Mouse (Mus musculus) thymus, postnatal 0 days (tissue): ENCODE data around the gene Hspa1l. TPM values are rescaled to one million over a fixed set of nuclear protein-coding genes. Genes with fewer than 3 reads are reported as not detected.

Experiments used
- DNase-seq: peaks from one replicate; pipeline ENCODE4 v3.0.0-alpha.2; 2015; ENCODE audit warnings: low spot score
- polyA plus RNA-seq: library from polyadenylated mRNA; unstranded; fragments of >200 nt; fragmentation: Nextera tagmentation; extraction: Ambion mirVana; gene quantifications from 2 replicates; pipeline ENCODE4 v1.2.1, GENCODE M21; 2015

The Hspa1l gene
- polyA plus RNA-seq, 1 experiment from 2014 or later = 0.27 TPM

GRCm38 (mm10) chr17:35023221-35023620 lies 50.7 kb downstream of the Hspa1l start:
- DNase-seq = no peak

GRCm38 (mm10) chr17:35023756-35024155 lies 51.3 kb downstream of the Hspa1l start:
- no peak for DNase-seq

GRCm38 (mm10) chr17:35024261-35024660 lies 51.8 kb downstream of the Hspa1l start:
- no peak for DNase-seq

GRCm38 (mm10) chr17:35024691-35025488 lies 52.4 kb downstream of the Hspa1l start:
- no peak for DNase-seq

- DNase-seq = no peak
These were observed 53.7 kb downstream of the Hspa1l start for GRCm38 (mm10) chr17:35026206-35026605.

- DNase-seq = peak; percentile 36
These were observed 55.0 kb downstream of the Hspa1l start, which contains the start of gene Sapcd1 for GRCm38 (mm10) chr17:35027277-35028068. Gene Sapcd1, minus strand, starts transcription at chr17:35028016.

- no peak for DNase-seq
These were observed 55.8 kb downstream of the Hspa1l start for GRCm38 (mm10) chr17:35028315-35028714.

Other genes with a start within 250 kb of the Hspa1l start
- 0.32 and 0.49 TPM in 2 replicates for gene C4b, start 228.8 kb upstream of the Hspa1l start, polyA plus RNA-seq
- gene Cyp21a1, start 168.1 kb upstream of the Hspa1l start, polyA plus RNA-seq = not detected in 2 replicates
- 39.3 and 48.6 TPM in 2 replicates for gene Stk19, start 135.8 kb upstream of the Hspa1l start, polyA plus RNA-seq
- 48.8 and 53.3 TPM in 2 replicates for gene Dxo, start 135.7 kb upstream of the Hspa1l start, polyA plus RNA-seq
- gene Skiv2l, start 122.5 kb upstream of the Hspa1l start, polyA plus RNA-seq = 49.7 and 50.1 TPM in 2 replicates
- 82.4 and 88.6 TPM in 2 replicates for gene Nelfe, start 122.3 kb upstream of the Hspa1l start, polyA plus RNA-seq
- 5.2 and 6.2 TPM in 2 replicates for gene Cfb, start 110.2 kb upstream of the Hspa1l start, polyA plus RNA-seq
- 1.6 and 1.7 TPM in 2 replicates for gene Zbtb12, start 93.2 kb upstream of the Hspa1l start, polyA plus RNA-seq
- gene Gm20547, start 90.7 kb upstream of the Hspa1l start, polyA plus RNA-seq = not detected in 2 replicates
- 7.6 TPM in 2 replicates for gene C2, start 74.4 kb upstream of the Hspa1l start, polyA plus RNA-seq
- 38.6 and 47.9 TPM in 2 replicates for gene Ehmt2, start 74.2 kb upstream of the Hspa1l start, polyA plus RNA-seq
- 0.57 and 0.81 TPM in 2 replicates for gene Slc44a4, start 58.2 kb upstream of the Hspa1l start, polyA plus RNA-seq
- 25.7 and 28.2 TPM in 2 replicates for gene Neu1, start 41.5 kb upstream of the Hspa1l start, polyA plus RNA-seq
- gene Hspa1b, start 13.5 kb upstream of the Hspa1l start, polyA plus RNA-seq = 0.72 and 0.83 TPM in 2 replicates
- not detected in 2 replicates for gene Gm20481, start 2.8 kb upstream of the Hspa1l start, polyA plus RNA-seq
- 6.8 and 7.6 TPM in 2 replicates for gene Hspa1a, start 547 bp upstream of the Hspa1l start, polyA plus RNA-seq
- gene Lsm2, start 9.2 kb downstream of the Hspa1l start, polyA plus RNA-seq = 179 and 197 TPM in 2 replicates
- 125 and 138 TPM in 2 replicates for gene Vars, start 28.3 kb downstream of the Hspa1l start, polyA plus RNA-seq
- gene Vwa7, start 43.9 kb downstream of the Hspa1l start, polyA plus RNA-seq = 0.26 and 0.36 TPM in 2 replicates
- gene Sapcd1, start 55.3 kb downstream of the Hspa1l start, polyA plus RNA-seq = 18.2 and 22.5 TPM in 2 replicates
- gene Msh5, start 74.0 kb downstream of the Hspa1l start, polyA plus RNA-seq = 8.9 and 13.5 TPM in 2 replicates
- gene Clic1, start 77.3 kb downstream of the Hspa1l start, polyA plus RNA-seq = 501 and 524 TPM in 2 replicates
- gene Ddah2, start 86.3 kb downstream of the Hspa1l start, polyA plus RNA-seq = 51.6 and 57.5 TPM in 2 replicates
- gene Ly6g6c, start 92.7 kb downstream of the Hspa1l start, polyA plus RNA-seq = 0.27 and 0.57 TPM in 2 replicates
- 0.06 and 0.08 TPM in 2 replicates for gene Mpig6b, start 93.5 kb downstream of the Hspa1l start, polyA plus RNA-seq
- gene Ly6g6e, start 104.2 kb downstream of the Hspa1l start, polyA plus RNA-seq = 0.89 and 1.0 TPM in 2 replicates
- gene Ly6g6d, start 105.4 kb downstream of the Hspa1l start, polyA plus RNA-seq = 0.55 and 0.60 TPM in 2 replicates
- 0.12 TPM in 1 of 2 replicates, not detected in the other for gene Ly6g6f, start 112.9 kb downstream of the Hspa1l start, polyA plus RNA-seq
- 85.3 and 90.6 TPM in 2 replicates for gene Abhd16a, start 116.6 kb downstream of the Hspa1l start, polyA plus RNA-seq
- 0.37 TPM in 1 of 2 replicates, not detected in the other for gene Ly6g5c, start 135.6 kb downstream of the Hspa1l start, polyA plus RNA-seq
- 3.7 and 4.0 TPM in 2 replicates for gene Ly6g5b, start 142.7 kb downstream of the Hspa1l start, polyA plus RNA-seq
- gene Gpank1, start 148.8 kb downstream of the Hspa1l start, polyA plus RNA-seq = 26.9 and 31.2 TPM in 2 replicates
- 348 and 353 TPM in 2 replicates for gene Csnk2b, start 149.3 kb downstream of the Hspa1l start, polyA plus RNA-seq
- gene D17H6S53E, start 153.7 kb downstream of the Hspa1l start, polyA plus RNA-seq = 11.2 and 14.7 TPM in 2 replicates
- 0.18 and 0.21 TPM in 2 replicates for gene Apom, start 159.3 kb downstream of the Hspa1l start, polyA plus RNA-seq
- 42.3 and 48.0 TPM in 2 replicates for gene Bag6, start 162.5 kb downstream of the Hspa1l start, polyA plus RNA-seq
- 81.3 and 113 TPM in 2 replicates for gene Prrc2a, start 192.2 kb downstream of the Hspa1l start, polyA plus RNA-seq
- 45.2 and 47.2 TPM in 2 replicates for gene Aif1, start 203.4 kb downstream of the Hspa1l start, polyA plus RNA-seq
- 35.3 and 41.8 TPM in 2 replicates for gene Lst1, start 215.7 kb downstream of the Hspa1l start, polyA plus RNA-seq
- 144 and 167 TPM in 2 replicates for gene Ltb, start 221.7 kb downstream of the Hspa1l start, polyA plus RNA-seq
- 4.2 and 5.7 TPM in 2 replicates for gene Tnf, start 229.3 kb downstream of the Hspa1l start, polyA plus RNA-seq
- 4.4 and 4.7 TPM in 2 replicates for gene Lta, start 232.6 kb downstream of the Hspa1l start, polyA plus RNA-seq
- 0.26 and 0.69 TPM in 2 replicates for gene Gm16181, start 248.1 kb downstream of the Hspa1l start, polyA plus RNA-seq